Mouse (Mus musculus) testis, adult 2 months (tissue): ENCODE measurements around the gene Coasy.

Experiments
- CTCF ChIP-seq: fragments of 200-500 bp; IDR thresholded peaks from 2 replicates; pipeline ENCODE4 v1.5.1; 2012; ENCODE audit warnings: low read depth, mild to moderate bottlenecking, inconsistent platforms, low read length, moderate library complexity; ENCODE audit not compliant: control insufficient read depth, insufficient read depth, insufficient replicate concordance
- POLR2A ChIP-seq: fragments of 200-500 bp; IDR thresholded peaks from 2 replicates; pipeline ENCODE4 v1.6.1; 2012; ENCODE audit warnings: low read depth, mild to moderate bottlenecking, inconsistent platforms, low read length, moderate library complexity; ENCODE audit not compliant: control insufficient read depth

- TF ChIP-seq CTCF (no peak), POLR2A (no peak)
Measured at GRCm38 (mm10) chr11:101035328-101035695, 47.1 kb upstream of the Coasy start.
